Mouse (Mus musculus) liver, embryonic 16.5 days (tissue): ENCODE data around the gene Tnfsf10. TPM values are rescaled to one million over a fixed set of nuclear protein-coding genes. Genes with fewer than 3 reads are reported as not detected.

Experiments used
- ATAC-seq: fragments of 200-750 bp; cut with Nextera tagmentation; 2 replicates; pipeline ENCODE4 v1.8.0; 2017; ENCODE audit warnings: low read depth, mild to moderate bottlenecking, moderate number of reproducible peaks, moderate library complexity
- H3K27ac ChIP-seq: fragments of 300-500 bp; sonication (generic); 2 replicates; pipeline ENCODE4 v1.5.1; 2014; ENCODE audit warnings: mild to moderate bottlenecking, low read length
- H3K27me3 ChIP-seq: fragments of 300-500 bp; sonication (generic); 2 replicates; pipeline ENCODE4 v1.6.1; 2014; ENCODE audit warnings: low read depth, low read length, mixed read lengths; ENCODE audit not compliant: control insufficient read depth, insufficient read depth
- H3K36me3 ChIP-seq: fragments of 300-500 bp; sonication (generic); 2 replicates; pipeline ENCODE4 v1.6.1; 2014; ENCODE audit warnings: mild to moderate bottlenecking; ENCODE audit not compliant: control insufficient read depth, insufficient read depth
- H3K4me1 ChIP-seq: fragments of 300-500 bp; sonication (generic); 2 replicates; pipeline ENCODE4 v1.6.1; 2014; ENCODE audit warnings: low read depth, low read length, mixed read lengths; ENCODE audit not compliant: control insufficient read depth
- H3K4me2 ChIP-seq: fragments of 300-500 bp; sonication (generic); 2 replicates; pipeline ENCODE4 v1.6.1; 2014; ENCODE audit warnings: low read depth, low read length, mixed read lengths
- H3K4me3 ChIP-seq: fragments of 300-500 bp; sonication (generic); 2 replicates; pipeline ENCODE4 v1.5.1; 2014; ENCODE audit warnings: low read depth, mild to moderate bottlenecking, low read length
- H3K9ac ChIP-seq: fragments of 300-500 bp; sonication (generic); 2 replicates; pipeline ENCODE4 v1.6.1; 2014; ENCODE audit warnings: low read depth, low read length
- H3K9me3 ChIP-seq: fragments of 300-500 bp; sonication (generic); replicated peaks from 2 replicates; pipeline ENCODE4 v1.6.1; 2016; ENCODE audit warnings: low read length; ENCODE audit not compliant: control insufficient read depth
- WGBS: fragments of 180-500 bp; shearing (Covaris S2); extraction: QIAGEN DNeasy Blood & Tissue Kit; methylation state at CpG from one replicate; pipeline ENCODE4 v1.1.7; 2014; ENCODE audit not compliant: insufficient replicate concordance; 5-methylcytosine and 5-hydroxymethylcytosine counted together
- polyA plus RNA-seq: library from polyadenylated mRNA; unstranded; fragments of >200 nt; fragmentation: Nextera tagmentation; extraction: Ambion mirVana; gene quantifications from 2 replicates; pipeline ENCODE4 v1.2.1, GENCODE M21; 2015

Tnfsf10 gene
- polyA plus RNA-seq, 1 experiment from 2014 or later, result 0.17 TPM

DNA sequence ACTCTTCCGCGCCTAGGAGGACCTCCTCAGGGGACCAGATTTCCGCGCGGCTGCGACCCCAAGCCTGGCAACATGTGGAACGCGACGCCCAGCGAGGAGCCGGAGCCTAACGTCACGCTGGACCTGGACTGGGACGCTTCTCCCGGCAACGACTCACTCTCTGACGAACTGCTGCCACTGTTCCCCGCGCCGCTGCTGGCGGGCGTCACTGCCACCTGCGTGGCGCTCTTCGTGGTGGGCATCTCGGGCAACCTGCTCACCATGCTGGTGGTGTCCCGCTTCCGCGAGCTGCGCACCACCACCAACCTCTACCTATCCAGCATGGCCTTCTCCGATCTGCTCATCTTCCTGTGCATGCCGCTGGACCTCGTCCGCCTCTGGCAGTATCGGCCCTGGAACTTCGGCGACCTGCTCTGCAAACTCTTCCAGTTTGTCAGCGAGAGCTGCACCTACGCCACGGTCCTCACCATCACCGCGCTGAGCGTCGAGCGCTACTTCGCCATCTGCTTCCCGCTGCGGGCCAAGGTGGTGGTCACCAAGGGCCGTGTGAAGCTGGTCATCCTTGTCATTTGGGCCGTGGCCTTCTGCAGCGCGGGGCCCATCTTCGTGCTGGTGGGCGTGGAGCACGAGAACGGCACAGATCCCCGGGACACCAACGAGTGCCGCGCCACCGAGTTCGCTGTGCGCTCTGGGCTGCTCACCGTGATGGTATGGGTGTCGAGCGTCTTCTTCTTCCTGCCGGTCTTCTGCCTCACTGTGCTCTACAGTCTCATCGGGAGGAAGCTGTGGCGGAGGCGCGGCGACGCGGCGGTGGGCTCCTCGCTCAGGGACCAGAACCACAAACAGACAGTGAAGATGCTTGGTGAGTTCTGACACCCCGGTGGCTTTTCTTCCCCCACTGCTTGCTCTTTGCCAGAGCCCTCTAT, 55.2 kb downstream of the Tnfsf10 start:
- 3% methylated on average over 77 of the region's 77 CpGs for WGBS

DNA sequence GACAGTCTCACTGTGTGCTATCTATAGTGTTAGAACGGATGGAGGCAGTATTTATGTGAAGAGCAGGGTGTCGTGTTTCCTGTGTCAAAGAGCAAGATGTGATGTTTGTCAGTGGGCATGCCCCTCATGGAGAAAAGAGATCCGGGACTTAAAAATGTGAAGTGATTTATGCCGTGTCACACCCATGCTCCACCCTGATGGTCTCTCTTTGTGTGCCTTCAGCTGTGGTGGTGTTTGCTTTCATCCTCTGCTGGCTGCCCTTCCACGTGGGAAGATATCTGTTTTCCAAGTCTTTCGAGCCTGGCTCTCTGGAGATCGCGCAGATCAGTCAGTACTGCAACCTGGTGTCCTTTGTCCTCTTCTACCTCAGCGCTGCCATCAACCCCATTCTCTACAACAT, 57.6 kb downstream of the Tnfsf10 start:
- Histone ChIP-seq H3K4me2 (no peak overlapping the region), H3K9ac (no peak overlapping the region), H3K4me3 (no peak overlapping the region), H3K9me3 (no peaks in the 10 kb centered on the region), H3K4me1 (no peaks in the 10 kb centered on the region), H3K27me3 (peaks cover 32% of the 10 kb centered on the region), H3K36me3 (no peaks in the 10 kb centered on the region), H3K27ac (no peak overlapping the region)
- ATAC-seq, result no peak
- 42% methylated on average over 9 of the region's 9 CpGs for WGBS

More for the DNA sequence above, 55.2 kb downstream of the Tnfsf10 start:
- ATAC-seq, result no peak
- Histone ChIP-seq H3K4me1 (no peaks in the 10 kb centered on the region), H3K4me2 (no peak overlapping the region), H3K36me3 (no peaks in the 10 kb centered on the region), H3K27ac (no peak overlapping the region), H3K9me3 (no peaks in the 10 kb centered on the region), H3K9ac (no peak overlapping the region), H3K27me3 (peaks cover 32% of the 10 kb centered on the region), H3K4me3 (no peak overlapping the region)

DNA sequence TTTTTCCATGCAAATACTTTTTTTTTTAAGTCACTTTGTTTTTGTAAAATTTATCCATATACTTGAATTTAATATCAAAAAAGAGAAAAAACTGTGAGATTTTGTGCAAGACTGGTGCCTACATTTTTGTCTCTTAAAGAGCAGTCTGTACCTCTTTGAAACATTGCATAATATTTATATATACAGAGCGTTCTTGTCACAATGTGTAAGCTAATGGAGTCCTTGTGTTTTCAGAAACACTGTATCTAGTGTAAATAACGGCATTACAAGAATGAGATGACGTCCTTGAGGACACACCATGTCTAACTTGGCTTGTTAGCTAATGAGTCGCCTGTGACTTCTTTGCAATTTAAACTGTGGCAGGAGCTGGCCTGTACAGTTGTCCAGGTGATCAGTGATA, 61.1 kb downstream of the Tnfsf10 start:
- Histone ChIP-seq H3K4me2 (no peak overlapping the region), H3K4me3 (no peak overlapping the region), H3K9me3 (no peaks in the 10 kb centered on the region), H3K36me3 (no peaks in the 10 kb centered on the region), H3K4me1 (no peaks in the 10 kb centered on the region), H3K27ac (no peak overlapping the region), H3K27me3 (peaks cover 2% of the 10 kb centered on the region), H3K9ac (no peak overlapping the region)
- WGBS, result 41% methylated on average over 4 of the region's 4 CpGs
- ATAC-seq, result no peak

DNA sequence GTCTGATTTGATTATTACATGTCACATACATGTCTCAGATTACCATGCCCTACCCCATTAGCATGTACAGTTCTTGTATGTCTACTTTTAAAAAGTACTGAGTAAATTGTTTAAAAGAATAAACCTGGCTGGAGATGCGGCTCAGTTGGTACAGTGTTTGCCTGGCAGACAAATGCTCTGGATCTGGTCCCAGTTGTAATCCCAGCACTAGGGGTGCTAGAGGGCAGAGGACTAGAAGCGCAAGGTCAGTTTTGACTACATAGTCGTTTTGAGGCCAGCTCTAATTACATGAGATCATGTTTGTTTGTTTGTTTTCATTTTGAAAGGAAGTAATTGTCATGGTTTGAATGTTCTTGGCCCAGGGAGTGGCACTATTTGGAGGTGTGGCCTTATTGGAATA, 68.0 kb downstream of the Tnfsf10 start:
- WGBS, result 52% methylated on average over 3 of the region's 3 CpGs
- H3K36me3 ChIP-seq, result no peaks in the 10 kb centered on the region
- H3K9me3 ChIP-seq, result no peaks in the 10 kb centered on the region
- H3K27ac ChIP-seq, result no peak overlapping the region
- no peaks in the 10 kb centered on the region for H3K4me1 ChIP-seq
- no peak overlapping the region for H3K9ac ChIP-seq
- no peak overlapping the region for H3K4me3 ChIP-seq
- no peaks in the 10 kb centered on the region for H3K27me3 ChIP-seq
- ATAC-seq, result no peak
- H3K4me2 ChIP-seq, result no peak overlapping the region

DNA sequence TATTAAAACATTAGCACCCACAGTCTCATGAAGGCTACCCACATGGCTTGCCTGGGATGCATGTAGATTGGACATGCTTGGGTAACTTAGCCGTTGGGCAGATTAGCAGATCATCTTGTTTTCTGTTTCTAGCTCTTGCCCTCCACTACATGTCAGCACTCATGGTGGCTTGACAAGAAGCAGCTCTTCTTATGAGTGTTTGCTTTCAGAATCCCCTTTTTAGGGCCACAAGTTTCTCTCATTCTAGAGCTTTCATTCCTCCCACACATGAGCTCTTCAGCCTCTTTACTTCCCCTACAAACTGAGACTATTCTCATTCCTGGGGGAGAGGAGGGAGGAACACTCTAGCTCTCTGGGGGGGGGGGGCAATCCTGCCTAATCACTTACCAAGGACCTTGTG, 73.1 kb downstream of the Tnfsf10 start:
- WGBS, result 52% methylated on average over 1 of the region's 1 CpGs
- Histone ChIP-seq H3K36me3 (no peaks in the 10 kb centered on the region), H3K27me3 (no peaks in the 10 kb centered on the region), H3K27ac (no peak overlapping the region), H3K4me1 (no peaks in the 10 kb centered on the region), H3K4me3 (no peak overlapping the region), H3K9ac (no peak overlapping the region), H3K4me2 (no peak overlapping the region), H3K9me3 (no peaks in the 10 kb centered on the region)
- ATAC-seq, result no peak

Other genes with a start within 250 kb of the Tnfsf10 start
- 37.1 and 40.7 TPM in 2 replicates for gene Ect2, start 163.2 kb upstream of the Tnfsf10 start, polyA plus RNA-seq
- gene Nceh1, start 134.1 kb upstream of the Tnfsf10 start, polyA plus RNA-seq, result 6.1 and 7.2 TPM in 2 replicates
- not detected in 2 replicates for gene Ghsr, start 54.3 kb downstream of the Tnfsf10 start, polyA plus RNA-seq